Mouse (Mus musculus): ENCODE measurements around the gene Hoxd11.

Gene Hoxd11

DNA sequence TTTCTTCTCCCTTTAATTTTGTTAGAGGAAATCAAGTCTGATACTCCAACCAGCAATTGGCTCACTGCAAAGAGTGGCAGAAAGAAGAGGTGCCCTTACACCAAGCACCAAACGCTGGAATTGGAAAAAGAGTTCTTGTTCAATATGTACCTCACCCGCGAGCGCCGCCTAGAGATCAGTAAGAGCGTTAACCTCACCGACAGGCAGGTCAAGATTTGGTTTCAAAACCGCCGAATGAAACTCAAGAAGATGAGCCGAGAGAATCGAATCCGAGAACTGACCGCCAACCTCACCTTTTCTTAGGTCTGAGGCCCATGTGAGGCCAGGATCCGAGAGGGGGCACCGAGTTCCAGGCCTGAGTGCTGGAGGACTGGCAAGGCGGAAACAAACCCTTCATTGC is 14.7 kb downstream of the Hoxd11 start:
- 2% methylated on average over 16 of the region's 16 CpGs for WGBS

DNA sequence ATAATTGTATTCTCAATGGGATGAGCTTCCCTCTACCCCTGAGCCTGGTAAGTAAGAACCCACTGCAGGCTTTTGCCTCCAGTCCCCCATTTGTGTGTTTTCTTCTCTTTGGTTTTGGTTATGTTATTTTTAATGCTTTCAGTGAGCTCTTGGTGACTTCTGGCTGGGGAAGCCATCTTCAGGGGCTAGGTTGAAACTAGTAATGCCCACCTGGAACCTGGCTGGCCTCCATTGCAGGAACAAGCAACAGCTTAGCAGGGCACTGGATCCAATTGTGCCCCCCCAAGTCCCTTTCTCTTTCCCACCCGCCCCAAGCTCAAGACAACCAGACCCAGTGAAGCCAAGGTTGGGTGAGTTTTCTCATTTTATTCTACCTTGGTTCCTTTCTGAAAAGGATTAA is 16.0 kb downstream of the Hoxd11 start:
- WGBS: 7% methylated on average over 1 of the region's 1 CpGs

DNA sequence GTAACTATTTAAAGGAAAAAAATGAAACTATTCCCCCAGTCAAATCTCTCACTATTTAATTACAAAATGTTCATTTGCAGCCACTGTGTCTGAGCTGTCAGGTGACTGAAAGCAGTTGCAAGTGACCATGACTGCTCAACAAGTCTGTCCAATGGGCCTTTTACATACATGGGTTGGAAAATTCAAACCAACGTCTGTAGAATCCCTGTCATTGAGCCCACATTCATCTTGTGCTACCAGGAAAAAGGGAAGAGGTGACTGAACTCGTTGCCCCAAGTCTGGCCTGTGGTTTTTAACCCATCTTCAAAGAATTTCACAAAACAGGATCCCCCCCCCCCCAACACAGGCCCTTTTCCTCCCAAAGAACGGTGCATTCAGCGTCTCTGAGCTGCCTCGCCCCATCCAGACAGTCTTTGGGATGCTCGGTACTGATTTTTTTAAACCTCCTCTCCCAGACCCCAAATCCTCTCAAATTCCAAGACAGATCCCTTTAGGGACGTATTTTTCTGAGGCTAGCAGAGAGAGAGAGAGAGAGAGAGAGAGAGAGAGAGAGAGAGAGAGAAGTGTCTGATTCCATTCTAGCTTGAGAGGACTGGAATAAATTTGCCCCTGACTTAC is 16.6 kb downstream of the Hoxd11 start:
- 5% methylated on average over 7 of the region's 7 CpGs for WGBS

DNA sequence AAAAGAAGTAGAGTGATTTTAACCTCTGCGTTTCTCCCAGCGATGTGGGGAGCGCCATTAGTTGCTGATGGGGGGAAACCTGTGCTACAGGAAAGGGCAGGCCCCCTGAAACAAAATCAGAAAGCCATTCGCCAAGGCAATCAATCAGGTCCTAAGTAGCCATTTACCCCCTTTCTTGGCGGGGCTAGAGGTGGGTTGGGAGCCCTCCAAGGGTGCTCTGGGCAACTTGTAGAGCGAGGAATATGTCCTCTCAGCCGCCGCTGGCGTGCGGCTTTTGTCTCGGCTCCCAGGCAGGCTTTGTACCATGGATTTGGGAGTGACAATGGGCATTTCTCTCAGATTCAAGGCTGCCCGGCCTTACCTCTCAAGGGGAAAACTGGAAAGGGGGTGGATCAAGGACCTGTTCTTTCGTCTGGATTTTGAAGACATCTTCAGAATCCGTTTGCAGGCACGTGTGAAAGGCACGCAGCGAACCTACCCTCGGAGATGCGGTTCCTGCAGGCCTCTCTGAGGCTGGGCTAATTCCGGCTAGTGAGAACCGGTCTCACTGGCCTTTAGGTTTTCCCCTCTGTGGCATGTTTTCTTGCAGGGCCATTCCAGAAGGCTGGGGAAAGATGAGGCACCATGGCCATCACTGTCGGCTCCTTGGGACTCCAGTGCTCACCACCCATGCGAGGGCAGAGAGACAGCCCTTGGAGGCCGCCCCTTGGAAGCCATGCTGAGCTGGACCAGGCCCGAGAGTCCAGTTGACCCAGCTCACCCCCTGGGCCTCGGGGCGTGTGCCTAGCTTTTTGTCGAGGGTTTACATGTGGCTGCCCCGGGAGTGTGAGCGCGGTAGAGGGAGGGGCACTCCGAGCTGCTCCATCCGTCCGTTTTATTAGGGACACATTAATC is 17.3 kb downstream of the Hoxd11 start:
- WGBS: 4% methylated on average over 34 of the region's 34 CpGs

DNA sequence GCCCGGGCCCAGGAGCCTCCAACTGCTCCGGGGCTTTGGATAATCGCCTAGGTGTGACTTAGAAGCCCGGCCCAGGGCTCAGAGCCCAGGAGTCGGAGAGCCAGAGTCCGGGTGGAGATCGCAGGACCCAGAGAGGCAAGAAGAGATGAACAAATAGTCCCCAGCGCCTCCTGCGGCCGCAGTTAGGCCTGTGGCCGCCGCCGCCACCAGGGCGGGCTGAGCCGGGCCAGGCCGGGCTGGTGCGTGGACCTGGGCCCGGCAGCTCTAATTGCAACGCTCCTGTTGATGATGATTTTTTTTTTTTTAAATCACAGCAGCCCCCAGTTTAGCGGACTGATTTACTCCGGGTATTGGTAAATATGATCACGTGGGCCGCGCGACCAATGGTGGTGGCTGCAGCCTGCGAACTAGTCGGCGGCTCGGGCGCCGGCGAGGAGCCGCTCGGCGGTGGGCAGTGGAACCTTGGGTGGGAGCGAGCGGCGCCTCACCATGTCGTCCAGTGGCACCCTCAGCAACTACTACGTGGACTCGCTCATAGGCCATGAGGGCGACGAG is 18.3 kb downstream of the Hoxd11 start, which contains the start of gene Hoxd9:
Gene Hoxd9, plus strand, starts transcription at position 161 of the 555 bp plus-strand sequence.
- WGBS: under 1% methylated on average over 43 of the region's 43 CpGs

DNA sequence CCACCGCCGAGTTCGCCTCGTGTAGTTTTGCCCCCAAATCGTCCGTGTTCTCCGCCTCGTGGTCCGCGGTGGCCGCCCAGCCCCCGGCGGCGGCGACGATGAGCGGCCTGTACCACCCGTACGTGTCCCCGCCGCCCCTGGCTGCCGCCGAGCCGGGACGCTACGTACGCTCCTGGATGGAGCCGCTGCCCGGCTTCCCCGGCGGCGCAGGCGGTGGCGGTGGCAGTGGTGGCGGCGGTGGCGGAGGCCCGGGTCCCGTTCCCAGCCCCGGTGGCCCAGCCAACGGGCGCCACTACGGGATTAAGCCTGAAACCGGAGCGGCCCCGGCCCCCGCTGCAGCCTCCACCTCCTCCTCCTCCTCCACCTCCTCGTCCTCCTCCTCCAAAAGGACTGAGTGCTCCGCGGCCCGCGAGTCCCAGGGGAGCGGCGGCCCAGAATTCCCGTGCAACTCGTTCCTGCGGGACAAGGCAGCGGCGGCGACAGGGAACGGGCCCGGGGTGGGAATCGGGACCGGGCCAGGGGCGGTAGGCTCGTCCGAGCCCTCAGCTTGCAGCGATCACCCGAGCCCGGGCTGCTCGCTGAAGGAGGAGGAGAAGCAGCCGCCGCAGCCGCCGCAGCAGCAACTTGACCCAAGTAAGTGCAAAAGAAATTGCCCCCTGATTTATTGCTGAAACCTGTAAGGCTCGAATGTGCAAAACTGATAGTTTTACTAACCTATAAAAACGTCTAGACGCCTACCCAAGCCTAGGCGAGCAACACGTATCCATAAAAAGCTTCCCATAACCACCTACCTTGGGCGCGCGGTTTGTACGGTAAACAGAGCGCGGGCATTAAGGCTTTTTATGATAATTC is 19.1 kb downstream of the Hoxd11 start:
- 2% methylated on average over 86 of the region's 86 CpGs for WGBS

DNA sequence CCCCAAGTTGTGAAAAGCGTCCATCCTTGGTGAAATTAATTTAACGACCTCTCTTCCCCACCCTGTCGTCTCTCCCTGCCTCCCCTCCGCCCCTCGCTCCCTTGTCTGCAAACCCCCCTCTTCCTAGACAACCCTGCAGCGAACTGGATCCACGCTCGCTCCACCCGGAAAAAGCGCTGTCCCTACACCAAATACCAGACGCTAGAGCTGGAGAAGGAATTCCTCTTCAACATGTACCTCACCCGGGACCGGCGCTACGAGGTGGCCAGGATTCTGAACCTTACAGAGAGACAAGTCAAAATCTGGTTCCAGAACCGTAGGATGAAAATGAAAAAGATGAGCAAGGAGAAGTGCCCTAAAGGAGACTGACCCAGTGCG is 19.7 kb downstream of the Hoxd11 start:
- 5% methylated on average over 17 of the region's 17 CpGs for WGBS

DNA sequence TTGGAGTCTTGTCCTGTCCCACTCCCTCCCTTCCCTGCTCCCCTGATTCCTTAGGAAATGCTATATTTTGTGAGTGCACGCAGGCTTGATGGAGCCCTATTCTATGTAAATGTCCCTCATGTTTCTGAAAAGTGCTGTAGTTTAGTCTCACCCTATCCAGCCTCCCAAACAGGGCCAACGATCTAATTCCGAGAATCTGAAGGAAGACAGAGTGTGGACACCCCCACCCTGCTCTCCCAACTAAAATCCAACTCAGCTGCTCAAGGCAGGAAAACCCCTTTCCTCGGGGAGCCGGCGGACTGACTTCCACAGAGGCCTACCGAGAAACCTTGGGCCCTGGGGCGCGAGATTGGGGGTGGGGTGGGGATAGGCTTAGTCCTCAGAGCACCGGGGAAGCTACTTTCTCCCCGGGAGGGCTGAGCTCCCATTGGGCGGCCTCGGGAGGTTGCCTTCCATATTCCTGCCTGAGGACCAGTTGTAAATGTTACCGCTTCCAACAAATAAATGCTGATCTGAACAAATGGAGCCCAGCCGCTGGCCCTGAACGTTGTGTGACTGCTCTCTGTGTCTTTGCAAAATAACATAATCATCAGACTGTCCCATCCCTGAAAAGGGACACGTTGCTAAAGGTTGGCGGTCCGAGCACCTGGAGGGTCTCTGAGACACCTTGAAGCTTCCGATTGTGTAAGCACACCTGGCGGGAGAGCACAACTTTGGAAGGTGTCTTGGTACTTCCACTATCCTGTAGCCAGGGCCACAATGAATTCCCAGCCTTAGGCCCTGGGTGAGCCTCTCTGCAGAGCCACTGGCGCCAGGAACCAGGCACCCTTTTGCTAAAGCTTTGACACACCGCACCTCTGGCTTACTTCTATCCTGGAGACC is 20.5 kb downstream of the Hoxd11 start:
- WGBS: 5% methylated on average over 23 of the region's 23 CpGs

DNA sequence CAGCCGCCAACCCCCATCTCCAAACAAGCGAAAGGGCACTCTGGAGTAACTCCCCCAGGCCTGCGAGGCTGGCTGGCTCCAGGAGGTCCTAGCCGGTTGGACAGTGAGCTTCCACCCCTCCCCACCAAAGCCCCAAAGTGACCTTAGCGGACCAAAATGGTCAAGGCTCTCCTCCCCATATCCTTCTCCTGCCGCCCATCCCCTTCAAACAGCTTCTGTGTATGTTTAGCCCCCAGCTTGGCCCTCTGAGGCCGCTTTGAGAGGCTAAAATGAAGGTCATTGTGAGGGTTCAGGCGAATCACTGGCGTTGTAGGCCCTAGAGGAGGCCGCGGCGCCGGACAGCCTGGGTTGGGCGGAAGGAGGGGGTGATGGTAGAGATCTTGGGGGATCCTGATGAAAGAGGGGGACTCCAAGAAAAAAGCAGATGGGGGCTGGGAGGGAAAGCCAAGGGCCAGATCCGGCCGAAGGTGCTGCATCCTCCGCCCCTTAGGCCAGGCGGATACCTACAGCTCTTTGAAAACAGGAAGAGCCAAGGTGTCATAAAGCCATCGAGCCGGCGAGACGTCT is 21.3 kb downstream of the Hoxd11 start:
- 5% methylated on average over 22 of the region's 22 CpGs for WGBS

DNA sequence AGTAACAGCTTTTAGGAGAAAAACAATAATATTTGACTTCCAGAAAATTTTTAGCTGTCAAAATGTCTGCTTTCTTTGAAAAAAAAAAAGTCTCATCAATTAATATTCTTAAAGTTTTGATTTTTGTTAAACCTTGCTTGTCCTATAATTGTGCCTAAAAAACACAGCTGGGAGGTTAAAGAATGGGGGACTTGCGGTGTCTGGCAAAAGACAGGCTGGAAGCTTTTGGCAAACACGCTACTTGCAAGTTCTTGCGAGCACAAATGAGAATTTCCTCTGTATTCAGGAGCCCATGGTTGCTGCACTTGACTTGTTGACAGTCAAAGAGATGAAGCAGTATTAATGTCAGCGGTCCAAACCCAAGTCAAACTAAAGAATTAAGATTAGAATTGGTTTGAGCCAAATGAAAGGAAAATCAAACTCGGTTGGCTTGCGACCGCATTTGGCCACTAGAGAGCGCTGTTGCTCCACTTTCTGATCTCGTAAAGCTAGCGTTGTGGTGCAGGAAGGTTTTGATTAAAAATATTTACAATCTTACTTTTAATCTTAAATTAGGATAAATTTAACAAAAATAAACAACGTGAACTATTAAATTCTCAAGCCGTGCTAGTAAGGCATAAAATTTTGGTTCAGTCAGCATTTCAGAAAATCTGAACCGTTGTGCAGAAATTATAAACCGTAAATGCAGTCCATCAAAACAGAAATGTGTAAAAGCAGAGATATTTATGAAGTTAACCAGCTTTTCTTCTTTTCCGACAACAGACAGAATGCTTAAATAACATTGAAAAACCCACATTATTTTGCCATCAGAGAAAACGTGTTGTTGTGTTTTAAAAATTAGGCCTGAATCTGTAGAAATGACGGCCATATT is 22.8 kb downstream of the Hoxd11 start:
- 11% methylated on average over 17 of the region's 17 CpGs for WGBS

DNA sequence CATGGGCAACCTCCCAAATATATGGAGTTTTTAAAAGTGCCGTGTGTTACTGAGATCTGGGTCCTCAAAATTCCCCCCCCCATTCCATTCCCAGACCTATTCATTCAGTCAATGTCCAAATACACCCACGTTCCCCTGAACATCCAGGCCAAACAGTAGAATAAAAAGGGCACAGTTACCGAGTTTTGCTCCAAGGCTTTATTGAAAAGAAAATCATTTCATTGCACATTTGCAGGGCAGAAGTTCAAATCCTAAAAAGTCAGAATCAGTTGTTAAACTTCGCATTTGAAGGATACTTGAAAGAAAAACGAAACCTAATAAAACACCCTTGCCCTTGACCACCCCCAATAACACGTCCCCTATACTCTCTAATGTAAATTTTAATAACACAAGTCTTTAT is 23.5 kb downstream of the Hoxd11 start:
- WGBS: 25% methylated on average over 6 of the region's 6 CpGs

DNA sequence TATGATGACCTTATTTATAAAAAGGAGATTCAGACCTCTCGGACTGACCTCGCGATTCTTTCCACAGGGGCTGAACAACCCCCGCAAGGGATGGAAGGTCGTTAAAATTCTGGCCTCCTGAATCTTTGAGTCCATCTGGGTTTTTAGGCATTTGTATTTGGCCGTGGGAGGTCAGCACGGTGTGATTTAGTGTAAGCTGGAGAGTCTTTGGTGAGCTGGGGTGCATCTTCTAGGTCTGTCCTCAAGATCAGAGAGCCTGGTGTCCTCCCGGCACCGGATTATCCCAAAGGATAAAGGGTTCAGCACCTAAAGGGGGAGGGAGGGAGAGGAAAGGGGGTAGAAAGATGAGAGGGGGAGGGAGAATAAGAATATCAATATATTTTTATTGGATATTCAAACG is 24.0 kb downstream of the Hoxd11 start:
- 7% methylated on average over 10 of the region's 10 CpGs for WGBS

DNA sequence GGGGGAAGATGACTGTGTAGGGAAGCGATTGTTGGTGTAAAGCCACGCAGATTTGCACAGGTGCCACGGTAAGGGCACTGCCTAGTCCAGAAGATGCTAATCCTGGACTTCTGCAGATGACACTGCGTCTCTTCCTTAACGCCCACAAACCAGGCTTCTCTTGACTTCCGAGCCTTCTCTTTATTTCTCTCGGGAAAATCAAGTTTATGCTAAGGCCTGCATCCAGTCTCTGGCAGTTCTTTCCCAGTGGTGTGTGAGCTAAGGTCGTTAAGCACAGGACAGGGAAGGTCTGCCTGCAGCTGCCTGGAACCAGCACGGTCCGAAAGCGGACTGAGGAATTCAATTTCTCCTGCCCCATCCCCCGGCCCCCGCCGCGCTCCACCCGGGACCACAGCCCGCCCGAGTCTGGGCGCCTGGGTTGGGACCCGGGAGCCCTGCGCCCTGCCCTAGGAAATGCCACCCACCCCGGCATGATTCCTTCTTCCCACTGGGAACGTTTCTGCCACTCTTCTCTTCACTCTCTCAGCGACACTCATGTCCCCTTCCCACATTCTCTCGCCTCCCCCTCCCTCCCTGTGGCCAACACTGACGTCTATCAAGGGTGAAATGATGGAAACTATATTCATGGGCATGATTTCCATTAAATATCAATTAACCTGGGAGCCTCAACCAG is 24.5 kb downstream of the Hoxd11 start:
- WGBS: 5% methylated on average over 26 of the region's 26 CpGs

DNA sequence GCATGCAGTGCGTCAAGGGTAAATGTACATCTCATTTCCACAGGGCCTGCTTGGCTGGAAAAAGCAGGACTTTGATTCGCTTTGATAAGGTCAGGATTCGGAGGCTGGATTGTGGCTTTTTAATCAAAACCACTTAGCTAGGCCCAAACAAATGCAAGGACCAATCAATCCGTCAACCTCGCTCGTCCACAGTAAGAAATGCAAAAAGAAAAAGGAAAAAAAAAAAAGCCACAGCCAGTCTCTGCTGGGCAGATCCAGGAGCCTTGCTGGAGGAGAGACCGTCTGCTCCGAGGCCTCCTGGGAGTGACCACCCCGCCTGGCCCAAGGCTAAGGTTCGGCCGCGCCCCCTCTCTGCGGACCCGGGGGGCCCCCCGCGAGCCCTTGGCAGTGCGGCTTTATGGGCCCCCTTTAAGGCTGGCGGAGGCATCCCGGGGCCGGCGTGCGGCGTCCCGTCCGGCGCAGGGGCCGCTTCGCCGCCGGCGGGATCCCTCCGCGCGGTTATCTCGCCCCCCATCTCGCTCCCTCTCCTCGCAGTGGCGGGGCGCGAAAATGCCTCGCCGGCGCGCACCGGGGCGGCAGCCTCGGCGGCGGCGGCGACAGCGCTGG is 25.1 kb downstream of the Hoxd11 start, which contains the start of gene Hoxd8:
Gene Hoxd8, plus strand, starts transcription at position 223 of the 606 bp plus-strand sequence.
- 2% methylated on average over 52 of the region's 52 CpGs for WGBS

DNA sequence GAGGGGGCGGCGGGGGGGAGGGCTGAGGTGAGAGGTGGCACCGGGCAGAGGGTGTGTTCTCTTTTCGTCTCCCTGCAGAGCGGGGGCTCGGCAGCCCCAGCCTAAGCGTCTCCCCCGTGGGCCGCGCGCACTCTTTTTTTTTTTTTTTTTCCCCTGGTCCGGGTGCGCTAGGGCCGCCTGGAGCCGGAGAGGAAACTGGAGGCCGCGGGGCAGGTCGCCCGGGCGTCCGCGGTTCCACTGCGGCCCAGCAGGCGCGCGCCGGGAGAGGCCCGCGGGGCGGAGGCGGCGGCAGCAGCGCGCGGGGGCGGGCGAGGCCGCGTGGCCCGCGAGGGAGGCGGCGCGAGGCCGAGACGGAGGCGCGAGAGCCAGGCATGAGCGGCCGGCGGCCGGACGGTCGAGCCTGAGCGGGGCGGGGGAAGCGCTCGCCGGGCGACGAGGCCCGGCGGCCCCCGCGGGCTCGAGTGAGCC is 25.7 kb downstream of the Hoxd11 start:
- 1% methylated on average over 65 of the region's 66 CpGs for WGBS

DNA sequence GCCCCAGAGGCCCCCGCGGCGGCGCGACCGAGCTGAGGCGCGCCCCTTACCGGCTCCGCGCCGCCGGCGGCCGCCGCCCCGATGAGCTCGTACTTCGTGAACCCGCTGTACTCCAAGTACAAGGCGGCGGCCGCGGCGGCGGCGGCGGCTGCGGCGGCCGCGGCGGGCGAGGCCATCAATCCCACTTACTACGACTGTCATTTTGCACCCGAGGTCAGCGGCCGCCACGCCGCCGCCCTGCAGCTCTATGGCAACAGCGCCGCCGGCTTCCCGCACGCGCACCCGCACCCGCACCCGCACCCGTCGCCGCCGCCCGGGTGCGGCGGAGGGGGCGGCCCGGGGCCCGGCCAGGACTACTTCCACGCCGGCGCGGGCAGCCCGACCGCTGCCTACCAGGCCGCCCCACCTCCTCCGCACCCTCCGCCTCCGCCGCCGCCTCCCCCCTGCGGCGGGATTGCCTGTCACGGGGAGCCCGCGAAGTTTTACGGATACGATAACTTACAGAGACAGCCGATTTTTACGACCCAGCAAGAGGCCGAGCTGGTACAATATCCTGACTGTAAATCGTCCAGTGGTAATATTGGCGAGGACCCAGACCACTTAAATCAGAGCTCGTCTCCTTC is 26.2 kb downstream of the Hoxd11 start:
- 1% methylated on average over 68 of the region's 85 CpGs for WGBS

DNA sequence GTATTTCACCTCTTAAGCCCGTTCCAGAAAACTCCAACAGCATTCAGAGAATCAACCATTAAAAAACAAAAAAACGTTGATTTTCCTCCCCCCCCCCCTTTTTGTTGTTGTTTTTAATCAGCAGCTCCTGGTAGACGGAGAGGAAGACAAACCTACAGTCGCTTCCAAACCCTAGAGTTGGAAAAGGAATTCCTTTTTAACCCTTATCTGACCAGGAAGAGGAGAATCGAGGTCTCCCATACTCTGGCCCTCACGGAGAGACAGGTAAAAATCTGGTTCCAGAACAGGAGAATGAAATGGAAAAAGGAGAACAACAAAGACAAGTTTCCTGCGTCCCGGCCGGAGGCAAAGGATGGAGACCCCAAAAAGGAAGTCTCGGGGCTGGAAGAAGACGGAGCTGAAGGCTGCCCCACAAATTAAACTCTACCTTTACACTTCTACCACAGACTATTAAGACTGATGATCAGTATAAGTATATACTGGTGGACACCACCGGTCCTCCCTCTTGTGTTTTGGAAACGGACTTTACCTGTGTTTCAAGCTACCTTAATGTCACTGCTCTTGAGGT is 27.1 kb downstream of the Hoxd11 start:
- WGBS: 4% methylated on average over 13 of the region's 13 CpGs

DNA sequence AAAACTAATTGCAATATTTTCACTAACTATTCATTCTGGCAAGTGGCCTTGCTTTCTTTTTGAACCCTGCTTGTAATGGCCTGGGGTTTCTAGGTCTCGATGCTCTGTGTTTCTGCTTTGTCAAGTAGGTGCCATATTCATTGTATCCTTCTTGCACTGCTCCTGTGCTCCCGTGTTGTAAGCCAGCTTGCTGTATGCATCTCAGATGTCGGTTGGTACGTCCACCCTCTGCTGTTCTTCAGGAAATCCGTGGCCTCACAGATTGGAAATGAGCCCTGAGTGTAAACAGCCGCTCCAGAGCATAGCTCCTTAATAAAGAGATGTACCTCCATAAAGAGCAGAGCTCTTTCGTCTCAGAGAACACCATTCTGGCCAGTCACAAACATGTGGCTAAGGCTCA is 28.2 kb downstream of the Hoxd11 start:
- 15% methylated on average over 7 of the region's 7 CpGs for WGBS
